Mouse (Mus musculus): ENCODE results near the gene Aprt. TPM values are rescaled to one million over a fixed set of nuclear protein-coding genes. Genes with fewer than 3 reads are reported as not detected.
A peak's percentile ranks its signal among the peaks of the same experiment; 100 is the strongest.

The Aprt gene
- total RNA-seq, 2 experiments from 2014 or later: 52.8 to 56.0 TPM

DNA sequence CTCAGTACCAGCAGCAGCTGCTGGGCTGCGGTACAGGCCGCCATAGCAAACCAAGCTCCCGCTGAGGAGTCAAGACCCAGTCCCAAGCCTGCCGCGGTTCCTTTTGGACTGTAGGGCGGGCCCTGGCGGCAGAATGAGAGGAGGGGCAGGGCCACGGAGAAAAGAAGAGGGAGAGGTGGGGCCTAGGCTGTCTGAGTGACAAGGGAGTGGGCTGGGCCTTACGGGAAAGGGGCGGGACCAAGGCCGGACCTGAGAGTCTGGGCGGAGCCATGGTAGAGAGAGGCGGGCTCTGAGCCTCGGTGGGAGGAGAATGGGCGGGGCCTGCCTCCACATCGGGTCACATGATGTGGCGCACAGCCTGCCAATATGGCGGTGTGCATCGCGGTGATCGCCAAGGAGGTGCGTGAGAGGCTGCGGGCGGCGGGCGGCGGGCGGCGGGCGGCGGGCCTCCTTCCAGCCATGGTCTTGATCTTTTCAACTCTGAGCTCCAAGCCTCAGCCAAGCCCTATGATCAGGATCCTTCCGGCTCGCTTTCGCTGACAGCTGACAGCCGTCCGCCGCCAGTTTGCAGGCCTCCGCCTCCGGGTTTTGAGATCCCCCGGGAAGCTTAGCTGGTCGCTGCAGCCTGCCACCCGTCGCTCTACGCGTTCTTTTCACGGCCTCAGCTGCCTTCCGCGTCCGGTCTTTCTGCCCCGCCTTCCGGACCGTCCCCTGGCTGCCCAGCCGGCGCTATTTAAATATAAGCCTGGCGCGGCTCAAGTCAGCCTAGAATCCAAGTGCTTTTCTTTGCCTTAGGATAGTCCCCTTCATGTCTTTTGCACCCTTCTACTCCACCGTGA is 34.8 kb upstream of the Aprt start, which contains the start of the genes Galns and Trappc2l:
Galns (minus strand) TSS at position 169 of the 839 bp plus-strand sequence.
Trappc2l (plus strand) TSS at position 346 of the 839 bp plus-strand sequence.
- peak; percentile 91 to 92 for DNase-seq (ENCODE audit: extremely low spot score in 1 of 2, low spot score in 2 of 2)
- intact Hi-C loops (cut with DNase I): loop anchor here (2.0 to 5.0 kb wide), 3 partner anchors 35 to 111 kb away; partner anchors contain the start of genes Aprt and Cdt1
- H3K4me3 ChIP-seq: peak within 1 kb of the TSS; percentile 72
- peak within 1 kb of the TSS; percentile 92 for H3K27ac ChIP-seq
- TF ChIP-seq CTCF (IDR thresholded peaks at IDR 0.05): peak; percentile 49

DNA sequence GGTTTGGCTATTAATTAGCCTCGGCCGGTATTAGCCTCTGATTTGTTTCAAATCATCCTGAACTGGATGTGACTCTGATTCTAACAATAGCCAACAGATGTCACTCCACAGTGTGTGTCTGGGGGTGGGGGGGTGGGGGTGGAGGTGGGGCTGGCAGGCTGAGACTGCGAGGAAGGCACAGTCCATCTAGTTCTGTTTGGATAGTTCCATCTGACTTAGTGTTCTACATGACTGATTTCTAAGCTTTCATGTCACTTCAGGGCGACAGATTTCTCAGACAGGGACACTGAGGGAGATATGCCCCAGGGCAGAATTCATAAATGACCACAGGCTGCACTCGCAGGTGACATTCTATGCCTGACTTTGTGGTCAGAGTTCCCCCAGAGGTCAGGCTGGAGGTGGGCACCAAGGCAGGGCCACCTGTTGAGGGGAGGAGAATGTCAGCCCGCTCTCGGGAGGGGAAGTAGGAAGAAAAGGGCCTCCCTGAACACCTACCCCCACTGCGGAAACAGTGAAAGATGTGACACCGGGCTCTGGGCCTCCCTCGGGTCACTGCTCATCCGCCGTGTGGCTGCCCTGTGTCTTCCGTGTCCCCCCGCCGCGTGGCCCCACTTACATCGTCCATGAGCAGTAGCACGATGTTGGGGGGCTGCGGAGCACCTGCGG is 34.0 kb upstream of the Aprt start:
- intact Hi-C loops (cut with DNase I): loop anchor here (2.0 to 5.0 kb wide), 3 partner anchors 34 to 110 kb away; partner anchors contain the start of genes Aprt and Cdt1
- Histone ChIP-seq H3K4me3 (peak overlapping the region; percentile 72), H3K27ac (peak overlapping the region; percentile 82)
- no peak for DNase-seq (ENCODE audit: extremely low spot score in 1 of 2, low spot score in 2 of 2)
- no peak for TF ChIP-seq CTCF (IDR thresholded peaks at IDR 0.05)

DNA sequence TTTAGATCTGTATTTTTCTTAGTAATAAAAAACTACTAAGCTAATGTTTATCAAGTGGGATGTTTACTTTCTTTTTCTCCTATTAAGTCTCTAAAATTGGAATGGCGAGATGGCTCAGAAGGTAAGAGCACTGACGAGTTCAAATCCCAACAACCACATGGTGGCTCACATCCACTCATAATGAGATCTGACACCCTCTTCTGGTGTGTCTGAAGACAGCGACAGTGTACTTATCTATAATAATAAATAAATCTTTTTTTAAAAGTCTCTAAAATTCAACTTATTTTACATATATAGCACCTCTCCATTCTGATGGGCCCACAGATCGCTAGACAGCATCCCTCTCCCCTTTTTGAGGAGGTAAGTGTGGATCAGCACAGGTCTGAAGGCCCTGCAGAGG is 33.5 kb upstream of the Aprt start:
- no peak for DNase-seq (ENCODE audit: extremely low spot score in 1 of 2, low spot score in 2 of 2)
- no peak; the same call in 1 of the 2 replicates for TF ChIP-seq CTCF (IDR thresholded peaks at IDR 0.05)
- H3K27ac ChIP-seq: no peak overlapping the region
- intact Hi-C loops (cut with DNase I): loop anchor here (2.0 to 5.0 kb wide), 3 partner anchors 33 to 109 kb away; partner anchors contain the start of genes Aprt and Cdt1
- no peak overlapping the region for H3K4me3 ChIP-seq

DNA sequence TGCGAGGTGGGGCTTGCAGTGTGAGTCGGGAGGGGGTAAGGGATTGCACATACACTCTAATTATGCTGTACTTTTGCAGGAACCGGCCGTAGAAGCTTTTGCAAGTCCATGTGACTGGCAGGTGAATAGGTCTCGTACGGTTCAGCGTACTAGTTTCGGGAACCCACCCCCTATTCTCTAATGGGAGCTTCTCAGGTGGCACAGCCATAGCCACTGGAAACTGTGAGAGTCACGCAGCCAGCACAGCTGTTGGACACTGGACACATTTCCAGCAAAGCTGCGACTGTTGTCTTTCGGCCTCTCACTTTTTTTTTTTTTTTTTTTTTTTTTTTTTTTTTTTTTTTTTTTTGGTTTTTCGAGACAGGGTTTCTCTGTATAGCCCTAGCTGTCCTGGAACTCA is 30.1 kb upstream of the Aprt start:
- H3K27ac ChIP-seq: no peak overlapping the region
- intact Hi-C loops (cut with DNase I): loop anchor here (5.0 kb wide), 1 partner anchor 460 kb away; no protein-coding TSS in a partner anchor
- no peak for DNase-seq (ENCODE audit: extremely low spot score in 1 of 2, low spot score in 2 of 2)
- TF ChIP-seq CTCF (IDR thresholded peaks at IDR 0.05): no peak
- H3K4me3 ChIP-seq: no peak overlapping the region

DNA sequence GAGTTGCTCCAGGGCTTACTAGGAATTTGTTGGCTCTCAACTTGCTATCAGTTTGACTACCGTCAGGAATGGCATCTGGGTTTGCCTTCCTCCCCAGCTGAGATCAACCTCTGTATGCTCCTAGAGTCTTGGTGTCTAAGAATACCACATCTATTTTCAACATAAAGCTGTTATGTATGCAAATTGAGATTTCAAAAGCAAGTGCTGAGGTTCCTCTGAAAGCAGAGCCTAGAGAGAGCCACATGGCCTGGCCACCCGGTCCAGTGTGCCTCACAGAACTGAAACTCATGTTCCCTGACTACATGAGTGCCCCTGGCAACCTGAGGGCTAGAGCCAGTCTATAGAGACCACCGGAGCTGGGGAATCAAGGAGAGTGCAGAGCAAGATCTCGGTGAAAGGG is 28.7 kb upstream of the Aprt start:
- no peak for DNase-seq (ENCODE audit: extremely low spot score in 1 of 2, low spot score in 2 of 2)
- intact Hi-C loops (cut with DNase I): loop anchor here (5.0 kb wide), 1 partner anchor 462 kb away; no protein-coding TSS in a partner anchor

DNA sequence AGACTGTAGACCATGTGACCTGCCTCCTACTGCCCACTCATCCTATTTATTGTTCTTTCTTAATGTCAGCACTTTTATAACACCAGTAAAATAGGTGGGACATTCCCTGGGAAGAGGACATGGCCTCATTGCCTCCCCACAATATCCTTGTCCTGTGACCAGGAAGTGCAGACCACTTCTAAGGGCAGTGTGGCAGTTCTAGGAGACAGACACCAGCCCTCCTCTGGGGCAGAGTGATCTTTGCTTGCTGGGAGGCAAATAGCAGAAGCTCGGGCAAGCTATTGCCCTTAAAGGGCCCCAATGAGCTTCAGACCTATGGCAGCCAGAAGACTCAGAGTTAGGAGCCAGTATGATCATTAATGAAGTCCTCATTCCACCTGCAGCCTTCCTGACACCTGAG is 27.9 kb upstream of the Aprt start:
- intact Hi-C loops (cut with DNase I): loop anchor here (5.0 kb wide), 1 partner anchor 463 kb away; no protein-coding TSS in a partner anchor
- TF ChIP-seq CTCF (IDR thresholded peaks at IDR 0.05): no peak
- Histone ChIP-seq H3K27ac (no peak overlapping the region), H3K4me3 (no peak overlapping the region)
- no peak for DNase-seq (ENCODE audit: extremely low spot score in 1 of 2, low spot score in 2 of 2)

More for the DNA sequence above, 28.7 kb upstream of the Aprt start:
- Histone ChIP-seq H3K4me3 (no peak overlapping the region), H3K27ac (no peak overlapping the region)
- TF ChIP-seq CTCF (IDR thresholded peaks at IDR 0.05): no peak

DNA sequence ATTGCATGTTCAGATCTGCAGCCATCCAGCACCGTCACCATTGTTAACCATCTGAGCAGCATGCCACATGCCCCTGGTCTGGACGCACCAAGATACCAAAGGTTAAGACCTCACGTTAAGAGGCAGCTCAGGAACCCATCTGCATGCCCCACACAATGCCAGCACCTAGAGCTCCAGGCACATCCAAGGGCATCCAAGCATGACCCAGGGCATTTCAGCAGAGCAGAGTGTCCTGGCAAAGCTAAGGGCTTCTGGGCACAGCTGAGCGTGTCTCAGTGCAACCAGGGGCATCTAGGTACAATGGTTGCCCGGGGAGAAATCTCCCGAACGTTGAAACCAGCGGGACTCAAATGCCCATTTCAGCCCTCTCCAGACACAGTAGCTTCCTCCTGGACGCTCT is 24.0 kb upstream of the Aprt start:
- no peak for TF ChIP-seq CTCF (IDR thresholded peaks at IDR 0.05)
- no peak for DNase-seq (ENCODE audit: extremely low spot score in 1 of 2, low spot score in 2 of 2)
- intact Hi-C loops (cut with DNase I): no loop called here
- H3K4me3 ChIP-seq: no peak overlapping the region
- H3K27ac ChIP-seq: no peak overlapping the region

DNA sequence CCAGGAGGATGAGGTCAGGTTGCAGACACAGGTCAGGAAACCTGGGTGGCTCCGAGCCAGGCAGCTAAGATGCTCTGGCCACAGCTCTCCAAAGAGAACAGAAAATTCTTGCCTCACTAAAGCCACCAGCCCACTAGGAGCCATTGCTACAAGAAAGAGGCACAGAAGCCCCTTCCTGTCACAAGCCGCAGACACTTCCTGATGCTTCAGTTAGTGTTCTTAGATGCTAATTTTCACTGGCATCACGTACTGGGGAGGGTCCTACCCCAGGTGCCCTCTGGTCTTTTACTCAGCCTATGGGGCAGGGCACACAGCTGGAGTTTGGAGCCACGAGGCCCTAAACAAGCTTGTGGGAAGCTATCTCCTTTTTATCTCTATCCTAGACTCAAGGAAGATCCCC is 19.3 kb upstream of the Aprt start:
- no peak for TF ChIP-seq CTCF (IDR thresholded peaks at IDR 0.05)
- Histone ChIP-seq H3K27ac (no peak overlapping the region), H3K4me3 (no peak overlapping the region)
- no peak for DNase-seq (ENCODE audit: extremely low spot score in 1 of 2, low spot score in 2 of 2)
- intact Hi-C loops (cut with DNase I): no loop called here

DNA sequence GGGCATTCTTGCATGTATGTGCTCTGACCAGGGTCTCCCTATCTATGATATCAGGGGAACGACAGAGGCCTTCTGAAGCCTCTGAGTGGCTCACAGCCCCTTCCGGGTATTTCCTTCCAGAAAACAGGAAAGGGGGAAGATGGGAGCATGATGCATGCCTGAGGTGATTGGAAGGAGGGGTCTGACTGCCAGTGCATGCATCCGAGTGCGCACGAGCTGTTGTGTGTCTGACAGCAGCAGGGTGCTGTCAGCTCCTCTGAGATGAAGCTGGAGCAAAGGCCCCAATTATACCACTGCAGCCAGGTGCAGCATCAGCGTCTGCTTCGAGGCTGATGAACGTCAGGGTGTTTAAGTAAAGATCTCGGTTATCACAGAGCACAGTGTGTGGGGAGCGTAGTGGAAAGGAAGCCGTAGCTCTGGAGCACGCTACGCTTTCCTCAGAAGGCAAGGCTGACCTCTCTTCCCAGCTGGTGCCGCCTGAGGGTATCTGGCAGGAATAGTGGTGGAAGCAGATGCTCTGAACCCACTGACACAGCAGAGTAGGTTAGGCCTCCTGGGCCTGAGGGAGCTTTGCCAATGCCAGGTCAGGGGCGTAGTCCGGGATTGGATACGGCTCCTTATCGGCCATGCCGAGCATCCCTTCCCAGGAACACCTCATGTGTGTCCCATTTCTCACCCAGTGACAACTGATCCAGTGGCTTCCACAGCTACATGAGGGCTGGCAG is 17.2 kb upstream of the Aprt start:
- DNase-seq (ENCODE audit: extremely low spot score in 1 of 2, low spot score in 2 of 2): no peak
- TF ChIP-seq CTCF (IDR thresholded peaks at IDR 0.05): no peak
- intact Hi-C loops (cut with DNase I): no loop called here
- no peak overlapping the region for H3K4me3 ChIP-seq
- no peak overlapping the region for H3K27ac ChIP-seq

DNA sequence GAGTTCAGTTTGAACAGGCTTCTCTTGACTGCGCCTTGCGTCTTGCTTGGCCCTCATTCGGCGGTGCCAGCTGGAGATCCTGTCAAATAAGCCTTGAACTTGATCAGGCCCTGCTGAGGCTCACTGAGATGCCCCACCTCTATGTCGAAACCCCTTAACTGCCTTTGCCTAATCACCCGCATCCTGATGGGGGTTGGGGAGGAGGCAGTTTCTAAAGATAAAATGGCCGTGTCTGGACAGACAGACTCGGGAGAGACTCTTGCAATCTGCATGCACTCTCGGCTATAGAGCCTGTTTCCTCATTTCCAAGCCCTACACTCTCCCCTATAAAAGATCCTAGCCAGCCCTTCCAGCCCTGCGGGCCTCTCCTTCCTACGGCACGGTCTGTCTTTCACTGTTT is 16.5 kb upstream of the Aprt start:
- no peak for TF ChIP-seq CTCF (IDR thresholded peaks at IDR 0.05)
- no peak overlapping the region for H3K27ac ChIP-seq
- DNase-seq (ENCODE audit: extremely low spot score in 1 of 2, low spot score in 2 of 2): no peak
- H3K4me3 ChIP-seq: no peak overlapping the region
- intact Hi-C loops (cut with DNase I): no loop called here

DNA sequence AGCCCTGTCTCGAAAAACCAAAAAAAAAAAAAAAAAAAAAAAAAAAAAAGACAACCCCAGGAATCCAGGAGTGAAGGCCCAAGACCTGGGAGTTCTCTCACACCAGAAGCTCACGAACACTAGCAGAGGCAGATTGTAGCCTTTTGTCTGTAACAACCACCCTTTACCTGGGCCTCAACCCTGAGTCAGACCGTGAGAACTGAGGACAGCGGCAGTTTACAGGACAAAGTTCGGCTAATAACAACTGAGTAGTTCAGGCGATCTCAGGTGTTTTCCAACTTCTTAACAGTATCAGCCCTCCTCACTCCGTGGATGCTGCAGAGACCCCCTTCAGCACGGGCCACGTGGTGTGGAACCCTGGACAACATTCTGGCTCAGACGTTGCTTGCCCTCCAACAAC is 10.0 kb upstream of the Aprt start:
- no peak for DNase-seq (ENCODE audit: extremely low spot score in 1 of 2, low spot score in 2 of 2)
- H3K27ac ChIP-seq: no peak overlapping the region
- no peak for TF ChIP-seq CTCF (IDR thresholded peaks at IDR 0.05)
- intact Hi-C loops (cut with DNase I): no loop called here
- H3K4me3 ChIP-seq: no peak overlapping the region

All from left cerebral cortex, adult 2 months (tissue).